In genomic region chr1:37407228-37407627, GRCm38 (mm10) we compare ENCODE assay signal across 16 mouse cellular contexts. TPM values are rescaled to one million over a fixed set of nuclear protein-coding genes. Genes with fewer than 3 reads are reported as not detected.
DNase-seq lines count a peak whose midpoint lies in the region; TF ChIP-seq lines count a peak whose summit lies in the region.
"Had no signal": no experiment of that assay in that cellular context is flagged by ENCODE, and none has a peak within 500 bp of the region (broad histone marks: within the 10 kb centered on the region; RNA-seq: fewer than 3 reads in every experiment).

No protein-coding gene starts in this region.

- TF ChIP-seq POLR2A in CH12.LX (IDR thresholded peaks at IDR 0.05; ENCODE audit: low read depth, low read length): no peak

- no peaks in the 10 kb centered on the region for H3K9me3 ChIP-seq in CH12.LX (replicated peaks; ENCODE audit: low read length)
- H3K9me3 ChIP-seq: G1E had no signal

- no peaks in the 10 kb centered on the region for H3K79me2 ChIP-seq in CH12.LX (replicated peaks; ENCODE audit: control insufficient read depth, extremely low read depth, insufficient read depth, poor library complexity, severe bottlenecking)

- H3K9ac ChIP-seq in CH12.LX (ENCODE audit: insufficient read depth, low read depth): no peak overlapping the region

- H3K36me3 ChIP-seq in CH12.LX (replicated peaks in 1 of 2; ENCODE audit: control insufficient read depth in 1 of 2, insufficient read depth in 1 of 2, low read length in 1 of 2): peaks cover 3 to 21% of the 10 kb centered on the region in 2 experiments
- H3K36me3 ChIP-seq: G1E had no signal

- no peak for TF ChIP-seq RAD21 in CH12.LX (IDR thresholded peaks at IDR 0.05; ENCODE audit: low read depth, low read length)

- TF ChIP-seq EP300 in CH12.LX (IDR thresholded peaks at IDR 0.05; ENCODE audit: low read length): no peak

- TF ChIP-seq CTCF in CH12.LX (conservative IDR thresholded peaks at IDR 0.05 in 1 of 2, IDR thresholded peaks at IDR 0.05 in 1 of 2; ENCODE audit: low read depth in 2 of 2, low read length in 2 of 2): no peak

- dilution Hi-C loops in CH12.LX (cut with MboI; ENCODE audit: extremely low pct_ligation_motif_present, extremely low pct_unique_long_range_greater_than_20kb, low sequenced_read_pairs): no loop called here

- in situ Hi-C loops in CH12.LX (cut with MboI; ENCODE audit: low pct_ligation_motif_present, low pct_unique_long_range_greater_than_20kb, low sequenced_read_pairs): no loop called here

- peak overlapping the region; percentile 38; the same call in 1 of the 2 replicates for H3K4me2 ChIP-seq in CH12.LX (ENCODE audit: insufficient read depth, low read depth, poor library complexity, severe bottlenecking)

- H3K27ac ChIP-seq in CH12.LX (ENCODE audit: insufficient read depth, low read depth): peak overlapping the region; percentile 12; the same call in 1 of the 2 replicates

- peaks cover 19 to 46% of the 10 kb centered on the region in 2 experiments for H3K4me1 ChIP-seq in CH12.LX (ENCODE audit: control insufficient read depth in 1 of 2, insufficient read depth in 2 of 2)

- peak; percentile 71 for DNase-seq in CH12.LX (ENCODE audit: extremely low read depth)
- no peak for DNase-seq in adrenal gland, postnatal 10 days
- DNase-seq: adrenal gland, adult 2 months; adrenal gland, adult 8-10 months; adrenal gland, postnatal 14 days; adrenal gland, postnatal 25 days; adrenal gland, postnatal 36 days; B cell, adult 2 months; cerebellum, adult 11 months; cerebellum, adult 11-12 months; cerebellum, adult 18-20 months; cerebellum, adult 2 months; cerebellum, adult 8-10 months; cerebellum, adult 9-10 months had no signal

- no peak overlapping the region for H3K4me3 ChIP-seq in CH12.LX (replicated peaks in 1 of 3; ENCODE audit: low read depth in 2 of 3, low read length in 2 of 3, poor library complexity in 1 of 3)

- H3K27me3 ChIP-seq in CH12.LX (replicated peaks): no peaks in the 10 kb centered on the region
- H3K27me3 ChIP-seq: Patski had no signal

TF ChIP-seq in CH12.LX, 34 proteins besides CTCF, POLR2A, EP300 and RAD21:
- TF ChIP-seq ZMIZ1 (IDR thresholded peaks at IDR 0.05; ENCODE audit: low read depth, low read length): no peak
- no peak for TF ChIP-seq JUND (conservative IDR thresholded peaks at IDR 0.05; ENCODE audit: low read depth, low read length)
- TF ChIP-seq KAT2A (IDR thresholded peaks at IDR 0.05; ENCODE audit: insufficient replicate concordance, low read length): 0 out of 2 replicates have a peak, but pooled peaks have one; percentile 14
- TF ChIP-seq MYC (IDR thresholded peaks at IDR 0.05; ENCODE audit: low read depth, low read length): peak; percentile 64; the same call in 1 of the 2 replicates
- no peak for TF ChIP-seq ZKSCAN1 (IDR thresholded peaks at IDR 0.05; ENCODE audit: borderline replicate concordance, low read depth, low read length)
- peak; percentile 80; the same call in 1 of the 2 replicates for TF ChIP-seq TCF12 (IDR thresholded peaks at IDR 0.05; ENCODE audit: low read depth, low read length)
- TF ChIP-seq RCOR1 (conservative IDR thresholded peaks at IDR 0.05; ENCODE audit: low read depth, low read length): no peak
- no peak for TF ChIP-seq USF2 (conservative IDR thresholded peaks at IDR 0.05; ENCODE audit: low read depth, low read length)
- no peak for TF ChIP-seq PAX5 (IDR thresholded peaks at IDR 0.05; ENCODE audit: low read length)
- peak; percentile 19; the same call in 1 of the 2 replicates for TF ChIP-seq MEF2A (IDR thresholded peaks at IDR 0.05; ENCODE audit: borderline replicate concordance, low read depth, low read length)
- peak; percentile 87 for TF ChIP-seq MAX (IDR thresholded peaks at IDR 0.05; ENCODE audit: low read length)
- TF ChIP-seq BHLHE40 (IDR thresholded peaks at IDR 0.05; ENCODE audit: low read depth, low read length): peak; percentile 73
- no peak for TF ChIP-seq NELFE (IDR thresholded peaks at IDR 0.05; ENCODE audit: low read depth, low read length)
- no peak for TF ChIP-seq SMC3 (IDR thresholded peaks at IDR 0.05; ENCODE audit: low read depth, low read length)
- TF ChIP-seq JUN (IDR thresholded peaks at IDR 0.05; ENCODE audit: insufficient read depth, low read depth, low read length): no peak
- TF ChIP-seq E2F4 (IDR thresholded peaks at IDR 0.05; ENCODE audit: insufficient replicate concordance, low read depth, low read length): no peak
- peak; percentile 41; the same call in 1 of the 2 replicates for TF ChIP-seq NRF1 (IDR thresholded peaks at IDR 0.05; ENCODE audit: low read depth, low read length)
- TF ChIP-seq MXI1 (IDR thresholded peaks at IDR 0.05; ENCODE audit: low read depth, low read length): peak; percentile 83; the same call in 1 of the 2 replicates
- peak; percentile 38; the same call in 1 of the 2 replicates for TF ChIP-seq ELF1 (IDR thresholded peaks at IDR 0.05; ENCODE audit: low read depth, low read length)
- TF ChIP-seq ETS1 (conservative IDR thresholded peaks at IDR 0.05; ENCODE audit: low read depth, low read length): peak; percentile 80

RNA-seq across cellular contexts. Expression of gene Coa5, which starts 22.7 kb away (rescaled TPM):
- 43.8 and 49.7 TPM in 2 replicates for total RNA-seq in CH12.LX (2012; rRNA removed)
- 61.4 and 62.8 TPM in 2 replicates for total RNA-seq in CH12.LX (2014; rRNA removed)
- 69.8 and 79.8 TPM in 2 replicates for polyA plus RNA-seq in CH12.LX (2012; ENCODE audit: insufficient read length, low read depth)
- total RNA-seq in adrenal gland, postnatal 10 days (2021): 100 to 1,000 TPM in 1 of 2 experiments, 10 to 100 TPM in 1; 85.2 to 102 TPM

RNA-seq across cellular contexts. Expression of gene Unc50, which starts 22.7 kb away (rescaled TPM):
- total RNA-seq in CH12.LX (2012; rRNA removed) (56.6 and 58.5 TPM in 2 replicates), CH12.LX (2014; rRNA removed) (75.5 and 76.3 TPM in 2 replicates)
- polyA plus RNA-seq in CH12.LX (2012; ENCODE audit: insufficient read length, low read depth): 39.9 and 41.8 TPM in 2 replicates
- 10 to 100 TPM; 60.7 to 62.2 TPM for total RNA-seq in adrenal gland, postnatal 10 days (2021)
